Mouse (Mus musculus) limb, embryonic 14.5 days (tissue): ENCODE measurements around the gene Tpcn2. TPM values are rescaled to one million over a fixed set of nuclear protein-coding genes. Genes with fewer than 3 reads are reported as not detected.

ENCODE experiments used
- ATAC-seq: fragments of 200-750 bp; cut with Nextera tagmentation; 2 replicates; pipeline ENCODE4 v1.8.0; 2017; ENCODE audit warnings: low read depth, moderate number of reproducible peaks, moderate TSS enrichment; ENCODE audit not compliant: low FRiP score
- DNase-seq: peaks from one replicate; pipeline ENCODE4 v3.0.0-alpha.2; 2015; ENCODE audit warnings: low spot score
- H3K27ac ChIP-seq: fragments of 300-500 bp; sonication (generic); replicated peaks from 2 replicates; pipeline ENCODE4 v1.5.1; 2014; ENCODE audit warnings: low read depth, mild to moderate bottlenecking, low read length, moderate library complexity, mixed read lengths
- H3K27me3 ChIP-seq: fragments of 300-500 bp; sonication (generic); 2 replicates; pipeline ENCODE4 v1.6.1; 2014; ENCODE audit warnings: low read length, mixed read lengths; ENCODE audit not compliant: control insufficient read depth, insufficient read depth
- H3K36me3 ChIP-seq: fragments of 300-500 bp; sonication (generic); 2 replicates; pipeline ENCODE4 v1.6.1; 2014; ENCODE audit warnings: mild to moderate bottlenecking, low read length, moderate library complexity, mixed read lengths; ENCODE audit not compliant: control insufficient read depth, insufficient read depth
- H3K4me1 ChIP-seq: fragments of 300-500 bp; sonication (generic); 2 replicates; pipeline ENCODE4 v1.6.1; 2014; ENCODE audit warnings: antibody characterized with exemption, low read length, mixed read lengths; ENCODE audit not compliant: control insufficient read depth, insufficient read depth
- H3K4me2 ChIP-seq: fragments of 300-500 bp; sonication (generic); replicated peaks from 2 replicates; pipeline ENCODE4 v1.6.1; 2014; ENCODE audit warnings: low read depth, mild to moderate bottlenecking, low read length, moderate library complexity; ENCODE audit not compliant: severe bottlenecking
- H3K4me3 ChIP-seq: fragments of 300-500 bp; sonication (generic); replicated peaks from 2 replicates; pipeline ENCODE4 v1.5.1; 2014; ENCODE audit warnings: low read length
- H3K9ac ChIP-seq: fragments of 300-500 bp; sonication (generic); 2 replicates; pipeline ENCODE4 v1.6.1; 2014; ENCODE audit warnings: mild to moderate bottlenecking, low read depth, low read length, moderate library complexity; ENCODE audit not compliant: severe bottlenecking
- H3K9me3 ChIP-seq: fragments of 300-500 bp; sonication (generic); 2 replicates; pipeline ENCODE4 v1.6.1; 2016; ENCODE audit warnings: low read length; ENCODE audit not compliant: control insufficient read depth
- POLR2A ChIP-seq: fragments of 200-500 bp; IDR thresholded peaks from 2 replicates; pipeline ENCODE4 v1.8.0; 2012; ENCODE audit warnings: inconsistent platforms, mild to moderate bottlenecking, moderate library complexity, borderline replicate concordance; ENCODE audit not compliant: insufficient read depth, insufficient read length; ENCODE audit errors: extremely low read depth
- WGBS: fragments of 180-500 bp; shearing (Covaris S2); extraction: QIAGEN DNeasy Blood & Tissue Kit; methylation state at CpG from one replicate; pipeline ENCODE4 v1.1.7; 2014; 5-methylcytosine and 5-hydroxymethylcytosine counted together
- polyA plus RNA-seq, 2 experiments: library from polyadenylated mRNA; depleted of rRNA in 1 of 2; stranded (reverse) in 1 of 2; unstranded in 1 of 2; fragments of >200 nt; fragmentation: Nextera tagmentation in 1 of 2; extraction: Ambion mirVana in 1 of 2; gene quantifications; 2 replicates each; pipeline versions ENCODE4 v1.2.1 to v1.2.3; 2012 to 2014

Gene Tpcn2
- polyA plus RNA-seq, 2 experiments = 5.1 to 44.0 TPM

DNA sequence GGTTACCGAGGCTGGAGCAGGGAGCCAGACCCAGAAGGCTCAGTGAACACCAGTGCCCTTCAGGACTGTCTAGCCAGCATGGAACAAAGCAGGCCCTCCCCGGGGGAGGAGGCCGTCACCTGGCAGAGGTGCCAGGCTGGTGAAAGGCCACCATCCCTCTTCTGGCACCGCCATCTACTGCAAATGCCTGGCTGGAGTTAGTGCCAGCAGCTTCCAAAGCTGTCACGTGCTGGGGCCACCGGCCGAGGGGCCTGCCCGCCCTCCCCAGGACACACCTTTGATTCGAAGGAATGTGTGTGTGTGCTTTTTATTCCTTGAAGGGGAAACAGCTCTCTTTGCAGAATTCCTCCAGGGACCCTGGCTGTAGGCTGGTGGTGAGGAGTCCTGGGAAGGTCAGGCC is 52.2 kb downstream of the Tpcn2 start:
- no peaks in the 10 kb centered on the region for H3K27me3 ChIP-seq
- H3K9ac ChIP-seq = no peak overlapping the region
- no peak for TF ChIP-seq POLR2A
- ATAC-seq (no peak), DNase-seq (no peak)
- no peaks in the 10 kb centered on the region for H3K36me3 ChIP-seq
- H3K4me2 ChIP-seq = no peak overlapping the region
- no peaks in the 10 kb centered on the region for H3K9me3 ChIP-seq
- H3K4me3 ChIP-seq = no peak overlapping the region
- H3K27ac ChIP-seq = no peak overlapping the region
- WGBS = 67% methylated on average over 9 of the region's 9 CpGs
- no peaks in the 10 kb centered on the region for H3K4me1 ChIP-seq

DNA sequence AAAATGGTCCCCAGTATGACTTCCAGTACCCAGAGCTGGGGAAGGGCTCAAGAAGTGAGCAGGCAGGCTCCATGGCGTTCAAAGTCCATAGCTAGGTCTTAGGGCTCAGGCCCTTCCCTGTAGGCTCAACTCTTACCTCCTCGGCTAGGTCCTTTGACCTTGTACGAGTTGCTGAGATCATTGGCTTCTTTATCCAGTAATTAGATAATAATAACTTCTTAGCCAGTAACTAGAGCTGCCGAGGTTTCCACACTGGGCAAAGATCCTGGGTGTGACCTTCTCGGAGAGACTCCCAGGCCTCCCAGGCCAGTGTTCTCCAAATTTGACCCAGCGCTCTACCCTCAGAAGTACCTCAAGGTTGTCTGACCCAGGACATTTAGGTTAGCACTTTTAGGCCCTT is 57.2 kb downstream of the Tpcn2 start:
- DNase-seq = no peak
- TF ChIP-seq POLR2A = no peak
- Histone ChIP-seq H3K9me3 (no peaks in the 10 kb centered on the region), H3K27ac (no peak overlapping the region), H3K36me3 (no peaks in the 10 kb centered on the region), H3K4me2 (no peak overlapping the region), H3K27me3 (no peaks in the 10 kb centered on the region), H3K4me1 (peaks cover 10% of the 10 kb centered on the region), H3K4me3 (no peak overlapping the region), H3K9ac (no peak overlapping the region)
- no peak for ATAC-seq
- 89% methylated on average over 6 of the region's 6 CpGs for WGBS

DNA sequence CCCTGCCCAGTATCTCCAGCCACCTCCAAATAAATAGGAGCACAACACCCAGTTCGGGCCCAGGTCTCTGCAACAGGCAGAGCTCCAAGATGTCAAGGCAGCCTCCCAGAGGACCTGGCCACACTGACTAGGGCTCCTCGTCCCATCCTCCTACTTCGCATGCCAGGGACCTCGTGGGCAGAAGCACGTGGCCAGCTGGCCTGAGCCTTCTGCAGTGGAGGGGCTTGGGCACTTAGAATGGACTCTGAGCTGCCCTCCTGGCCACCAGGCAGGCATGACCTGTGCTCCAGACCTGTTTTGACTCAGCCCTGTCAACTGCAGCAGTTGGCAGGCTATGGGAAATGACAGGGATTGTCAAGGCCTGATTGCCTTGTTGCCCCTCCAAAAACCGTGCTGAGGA is 58.2 kb downstream of the Tpcn2 start:
- H3K9me3 ChIP-seq = 0 out of 2 replicates have a peak, but pooled peaks cover 3% of the 10 kb centered on the region
- ATAC-seq = no peak
- TF ChIP-seq POLR2A = no peak
- no peak for DNase-seq
- H3K9ac ChIP-seq = no peak overlapping the region
- H3K4me3 ChIP-seq = no peak overlapping the region
- no peak overlapping the region for H3K4me2 ChIP-seq
- H3K27me3 ChIP-seq = no peaks in the 10 kb centered on the region
- no peak overlapping the region for H3K27ac ChIP-seq
- no peaks in the 10 kb centered on the region for H3K36me3 ChIP-seq
- H3K4me1 ChIP-seq = peaks cover 12% of the 10 kb centered on the region
- 84% methylated on average over 6 of the region's 6 CpGs for WGBS

DNA sequence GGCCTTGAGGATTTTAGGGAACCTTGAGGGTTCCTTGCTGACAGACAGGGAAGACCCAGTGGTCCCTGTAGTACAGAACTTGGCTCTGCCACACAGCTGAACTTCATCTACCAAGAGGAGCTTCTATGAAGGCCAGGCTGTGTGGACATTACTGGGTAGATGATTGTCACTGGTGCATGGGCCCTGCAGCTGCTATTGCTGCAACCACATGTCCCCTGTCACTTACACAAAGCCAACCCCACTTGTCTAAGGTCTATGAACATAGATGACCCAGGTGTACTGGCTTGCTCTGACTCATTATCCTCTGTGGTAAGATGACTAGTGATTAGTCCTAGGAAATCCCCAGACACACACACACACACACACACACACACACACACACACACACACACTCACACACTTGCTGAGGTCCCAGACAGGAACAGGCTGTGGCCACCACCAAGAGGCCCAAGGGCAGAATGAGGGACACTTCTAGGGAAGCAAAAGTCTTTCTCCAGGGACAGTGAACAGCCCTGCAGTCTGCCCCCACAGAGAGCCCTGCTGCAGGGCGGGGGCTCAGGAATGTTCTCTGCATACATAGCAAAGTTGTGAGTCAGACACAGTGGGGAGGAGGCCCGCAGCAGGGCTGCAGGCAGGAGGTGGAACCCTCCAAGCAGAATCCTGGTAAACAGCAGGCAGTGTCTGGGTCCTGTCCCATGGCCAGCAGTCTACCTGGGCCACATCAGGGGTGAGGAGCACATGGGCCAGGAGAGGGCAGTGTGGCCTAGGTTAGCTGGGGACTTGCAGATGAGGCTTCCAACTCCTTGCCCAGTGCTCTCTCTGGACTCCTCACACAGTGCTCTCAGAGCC is 61.7 kb downstream of the Tpcn2 start:
- WGBS = 8% methylated on average over 2 of the region's 2 CpGs
- H3K9me3 ChIP-seq = 0 out of 2 replicates have a peak, but pooled peaks cover 3% of the 10 kb centered on the region
- H3K36me3 ChIP-seq = no peaks in the 10 kb centered on the region
- peak overlapping the region; percentile 14; the same call in 1 of the 2 replicates for H3K9ac ChIP-seq
- H3K4me1 ChIP-seq = peaks cover 12% of the 10 kb centered on the region
- no peak overlapping the region for H3K4me3 ChIP-seq
- H3K27me3 ChIP-seq = no peaks in the 10 kb centered on the region
- no peak for TF ChIP-seq POLR2A
- ATAC-seq = peak; percentile 81
- H3K27ac ChIP-seq = peak overlapping the region; percentile 58
- no peak overlapping the region for H3K4me2 ChIP-seq
- peak; percentile 73 for DNase-seq

DNA sequence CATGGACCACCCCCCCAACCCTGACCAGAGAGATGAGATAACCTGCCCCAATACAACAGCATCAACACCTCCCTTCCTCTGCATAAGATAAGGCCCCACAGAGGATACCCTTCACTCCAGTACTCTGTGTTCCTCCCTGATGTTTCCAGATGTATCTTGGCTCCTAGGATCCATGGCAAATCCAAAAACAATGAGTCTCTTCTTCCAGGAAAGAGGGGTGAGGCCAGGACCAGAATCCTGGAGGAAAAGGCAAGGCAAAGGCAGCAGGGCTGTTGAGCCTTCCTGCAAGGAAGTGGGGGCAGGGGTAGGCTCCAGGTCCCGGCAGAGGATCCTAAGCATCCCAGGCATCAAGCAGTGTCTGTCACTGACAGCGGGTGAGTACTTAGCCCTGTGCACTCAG is 62.5 kb downstream of the Tpcn2 start:
- Histone ChIP-seq H3K4me2 (no peak overlapping the region), H3K27me3 (no peaks in the 10 kb centered on the region), H3K36me3 (no peaks in the 10 kb centered on the region), H3K4me3 (no peak overlapping the region), H3K9me3 (0 out of 2 replicates have a peak, but pooled peaks cover 3% of the 10 kb centered on the region), H3K4me1 (peaks cover 14% of the 10 kb centered on the region), H3K9ac (no peak overlapping the region), H3K27ac (peak overlapping the region; percentile 58)
- ATAC-seq (no peak), DNase-seq (no peak)
- TF ChIP-seq POLR2A = no peak
- 64% methylated on average over 2 of the region's 2 CpGs for WGBS
